Mouse (Mus musculus) thymus, adult 18-20 months (tissue): ENCODE results near the gene Fbxw5.

ENCODE experiments used
- DNase-seq, 2 experiments: peaks; one replicate each; pipeline ENCODE4 v3.0.0; 2022; ENCODE audit warnings: mixed read lengths in 2 of 2

Fbxw5 gene

DNA sequence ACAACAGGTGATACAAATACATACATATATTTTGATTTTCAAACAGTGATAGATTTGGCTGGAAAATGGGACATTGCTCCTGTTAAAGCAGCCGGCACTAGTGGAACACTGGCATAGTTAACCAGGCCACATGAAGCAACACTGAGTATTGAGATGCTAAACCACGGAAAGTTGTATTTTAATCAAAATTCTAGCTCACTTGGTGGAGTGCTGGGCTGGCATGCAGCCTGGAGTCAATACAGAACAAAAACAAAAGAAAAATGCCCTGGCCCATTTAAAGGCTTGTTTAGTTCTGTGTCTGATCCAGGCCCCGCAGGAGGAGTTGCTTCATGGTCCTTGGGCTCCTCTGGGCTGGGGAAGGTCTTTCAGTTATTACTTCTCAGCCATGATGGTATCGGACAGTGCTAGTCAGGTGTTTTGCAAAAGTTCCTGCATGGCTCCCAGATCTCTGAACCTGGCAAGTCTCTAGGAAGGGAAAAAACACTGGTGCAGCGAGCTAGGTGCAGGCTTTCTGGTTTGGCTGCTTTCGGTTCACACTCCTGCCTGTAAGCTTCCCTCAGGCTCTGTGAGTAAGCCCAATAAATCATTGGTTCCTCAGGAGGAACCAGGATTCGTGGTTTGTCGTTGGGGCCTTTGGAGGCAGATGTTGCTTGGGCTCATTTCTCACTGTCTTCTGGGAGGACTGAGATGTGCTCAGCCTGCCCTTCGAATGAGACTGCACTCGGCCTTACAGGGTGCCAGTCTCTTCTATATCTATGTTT lies 20.8 kb upstream of the Fbxw5 start:
- no peak for DNase-seq

DNA sequence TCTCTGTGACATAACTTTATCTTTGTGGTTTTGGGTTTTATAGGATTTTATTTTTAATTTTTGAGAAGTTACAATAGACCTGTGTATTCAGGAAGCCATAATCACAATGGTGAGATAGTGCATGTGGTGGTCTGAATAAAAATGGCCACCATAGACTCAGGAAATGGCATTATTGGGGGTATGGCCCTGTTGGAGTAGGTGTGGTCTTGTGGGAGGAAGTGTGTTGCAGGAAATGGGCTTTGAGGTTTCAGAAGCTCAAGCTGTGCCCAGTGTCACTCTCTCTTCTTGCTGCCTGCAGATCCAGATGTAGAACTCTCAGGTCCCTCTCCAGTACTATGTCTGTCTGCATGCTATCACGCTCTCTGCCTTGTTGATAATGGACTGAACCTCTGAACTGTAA lies 20.0 kb upstream of the Fbxw5 start:
- DNase-seq = no peak

- DNase-seq = no peak
Observed at GRCm38 (mm10) chr2:25482969-25483368, 17.6 kb upstream of the Fbxw5 start.

DNA sequence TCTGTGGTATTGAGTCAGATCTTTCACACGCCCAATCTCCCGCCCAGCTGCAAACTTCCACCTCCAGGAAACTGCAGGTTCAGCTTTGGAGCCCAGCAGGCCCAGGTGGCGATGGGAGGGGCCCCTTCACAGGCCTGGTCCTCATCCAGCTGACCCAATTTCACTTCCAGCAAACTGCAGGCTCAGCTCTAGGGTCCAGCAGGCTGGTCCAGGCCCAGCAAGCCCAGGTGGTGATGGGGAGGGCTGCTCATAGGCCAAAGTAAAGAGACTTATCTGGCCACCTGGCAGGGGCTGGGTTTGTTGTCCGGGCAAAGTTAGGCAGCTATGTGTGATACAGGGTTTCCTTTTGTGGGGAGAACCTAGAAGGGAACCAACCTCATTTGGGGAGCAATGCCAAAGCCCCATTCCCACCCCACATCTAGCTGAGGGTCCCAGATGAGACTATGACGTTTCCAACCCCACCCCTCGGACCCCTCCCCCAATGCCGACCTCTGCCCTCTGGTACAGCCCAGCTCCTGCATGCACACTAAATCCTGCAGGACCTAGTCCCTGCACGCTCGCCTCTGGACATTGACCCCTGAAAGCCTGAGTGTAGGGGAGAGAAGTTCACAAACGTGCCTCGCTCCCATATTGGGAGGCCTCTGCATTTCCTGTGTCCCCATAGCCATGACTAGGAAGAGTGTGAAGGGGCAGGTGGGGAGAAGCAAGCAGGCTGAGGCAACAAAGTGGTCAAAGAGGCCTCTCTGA lies 15.5 kb upstream of the Fbxw5 start:
- no peak for DNase-seq

DNA sequence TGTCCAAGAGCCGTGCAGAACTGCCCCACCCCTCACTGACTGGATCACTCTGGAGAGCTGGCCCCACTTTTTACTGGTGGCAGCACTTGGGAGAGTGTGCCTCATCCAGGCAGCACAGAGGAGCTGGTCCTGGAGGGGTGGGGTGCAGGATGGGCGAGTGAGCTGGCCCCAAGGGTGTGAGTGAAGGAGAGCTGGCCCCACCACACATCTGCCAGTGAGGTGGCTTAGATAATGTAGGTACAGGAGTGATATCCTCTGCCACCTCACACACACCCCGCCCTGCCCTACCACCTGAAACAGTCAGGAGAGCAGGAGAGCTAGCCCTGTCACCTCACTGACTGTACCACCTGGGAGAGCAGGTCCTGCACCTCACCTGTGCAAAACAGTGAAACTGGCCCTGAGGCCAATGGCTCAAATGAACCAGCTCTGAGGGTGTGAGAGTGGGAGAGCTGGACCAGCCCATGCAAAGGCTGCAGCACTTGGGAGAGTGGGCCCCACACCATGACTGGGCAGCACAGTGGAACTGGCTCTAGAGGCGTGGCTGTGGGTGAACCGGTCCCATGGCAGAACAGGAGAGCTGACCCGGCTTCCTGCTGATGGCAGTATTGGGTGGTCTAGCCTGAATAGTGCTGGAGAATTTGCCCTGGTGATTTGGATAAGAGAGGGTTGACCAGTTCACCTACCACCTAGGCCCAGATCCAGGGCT lies 12.4 kb upstream of the Fbxw5 start:
- no peak for DNase-seq

DNA sequence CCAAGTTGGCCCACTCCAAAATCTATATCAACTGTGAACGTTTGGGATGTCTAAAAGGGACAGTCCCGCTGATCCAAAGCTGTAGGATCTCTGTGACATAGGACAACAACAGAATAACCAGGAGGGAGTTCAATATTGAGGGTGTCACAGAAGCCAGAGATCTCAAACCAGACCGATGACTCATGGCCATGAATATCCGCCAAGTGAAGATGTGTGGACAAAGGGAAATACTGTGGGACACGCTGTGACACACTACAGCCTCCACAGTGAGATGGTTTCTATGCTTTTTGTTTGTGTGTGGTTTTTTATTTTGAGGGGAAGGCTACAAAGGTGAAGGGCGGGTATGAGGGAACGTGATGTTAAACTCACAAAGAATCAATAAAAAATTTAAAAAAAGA lies 11.9 kb upstream of the Fbxw5 start:
- no peak for DNase-seq

DNA sequence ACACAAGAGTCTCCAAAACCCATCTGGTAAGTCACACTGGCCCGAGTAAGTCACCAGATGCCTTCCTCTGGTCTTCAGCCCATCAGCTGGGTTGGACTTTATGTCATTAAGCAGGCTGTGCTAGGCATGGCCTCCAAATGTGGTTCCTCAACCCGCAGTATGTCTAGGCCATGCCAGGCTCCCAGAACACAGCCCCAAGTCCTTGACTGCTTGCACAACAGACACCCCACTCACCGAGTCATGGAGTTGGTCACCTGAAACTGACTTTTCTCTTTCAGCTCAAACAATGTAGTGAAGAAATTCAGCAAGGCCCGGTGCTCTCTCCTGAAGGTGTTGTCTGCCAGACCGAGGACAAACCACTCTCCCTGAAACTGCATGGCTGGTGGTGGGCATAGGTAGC lies 7.6 kb upstream of the Fbxw5 start:
- no peak for DNase-seq

DNA sequence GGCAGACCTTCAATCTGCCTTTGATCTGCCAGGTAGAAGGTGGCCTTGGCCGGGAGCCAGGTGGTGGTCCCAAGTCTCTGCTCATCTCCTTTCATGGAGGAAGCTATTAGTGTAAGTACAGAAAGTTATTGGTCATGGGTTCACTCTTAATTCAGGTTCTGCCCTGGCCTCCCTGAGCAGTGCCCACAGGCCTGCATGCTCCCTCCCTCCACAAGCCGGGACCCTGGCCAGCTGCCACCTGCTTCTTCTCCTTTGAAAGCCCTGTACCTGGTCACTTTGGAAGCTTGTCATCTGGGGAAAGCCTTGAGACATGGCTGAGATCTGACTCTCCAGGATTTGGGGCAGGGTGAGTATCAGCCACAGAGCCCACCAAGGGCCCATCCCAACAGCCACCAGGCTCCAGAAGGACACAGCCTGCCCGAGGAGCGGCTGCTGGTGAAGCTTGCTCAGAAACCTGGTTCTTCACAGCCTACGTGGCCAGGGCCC lies 7.0 kb upstream of the Fbxw5 start, which contains the start of gene Lcn12:
TSS of gene Lcn12 (minus strand) at position 436 of the 486 bp plus-strand sequence.
- no peak for DNase-seq

- DNase-seq = no peak
Observed at GRCm38 (mm10) chr2:25496462-25496861, 4.1 kb upstream of the Fbxw5 start.

DNA sequence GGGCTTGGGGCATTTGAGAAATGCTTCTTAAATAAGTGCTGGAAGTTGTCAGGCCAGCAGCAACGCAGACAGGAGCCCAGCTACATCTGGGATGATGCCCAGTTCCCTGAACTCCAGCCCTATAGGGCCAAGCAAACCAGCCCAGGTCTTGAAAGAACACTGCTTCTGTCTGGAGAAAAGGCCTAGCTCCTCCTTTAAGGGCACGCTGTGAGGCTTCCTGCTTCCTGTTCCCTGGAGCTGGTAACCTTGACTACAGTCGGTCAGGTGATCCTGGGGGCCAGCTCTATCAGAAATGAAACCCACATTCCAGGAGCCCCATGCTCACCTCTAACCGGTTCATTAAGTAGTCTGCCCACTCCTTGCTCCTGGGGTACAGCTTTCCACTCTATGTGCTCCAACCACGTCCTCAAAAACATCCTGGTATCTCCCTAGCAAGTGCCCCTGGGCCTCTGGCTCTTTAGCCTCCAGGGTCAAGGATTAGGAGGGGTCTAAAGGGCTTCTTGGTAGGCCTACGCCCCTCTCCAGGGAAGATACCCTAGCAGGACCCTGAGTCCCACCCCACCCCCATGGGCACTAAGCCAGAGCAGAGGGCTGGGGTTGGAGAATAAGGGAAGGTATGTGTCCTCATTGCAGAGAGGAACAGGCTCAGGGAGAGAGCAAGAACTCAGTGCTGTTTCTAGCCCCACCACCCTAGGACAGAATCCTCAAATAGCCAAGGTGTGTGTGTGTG lies 2.5 kb upstream of the Fbxw5 start:
- no peak for DNase-seq

GRCm38 (mm10) chr2:25498622-25499478 lies 1.7 kb upstream of the Fbxw5 start:
- DNase-seq = no peak

DNA sequence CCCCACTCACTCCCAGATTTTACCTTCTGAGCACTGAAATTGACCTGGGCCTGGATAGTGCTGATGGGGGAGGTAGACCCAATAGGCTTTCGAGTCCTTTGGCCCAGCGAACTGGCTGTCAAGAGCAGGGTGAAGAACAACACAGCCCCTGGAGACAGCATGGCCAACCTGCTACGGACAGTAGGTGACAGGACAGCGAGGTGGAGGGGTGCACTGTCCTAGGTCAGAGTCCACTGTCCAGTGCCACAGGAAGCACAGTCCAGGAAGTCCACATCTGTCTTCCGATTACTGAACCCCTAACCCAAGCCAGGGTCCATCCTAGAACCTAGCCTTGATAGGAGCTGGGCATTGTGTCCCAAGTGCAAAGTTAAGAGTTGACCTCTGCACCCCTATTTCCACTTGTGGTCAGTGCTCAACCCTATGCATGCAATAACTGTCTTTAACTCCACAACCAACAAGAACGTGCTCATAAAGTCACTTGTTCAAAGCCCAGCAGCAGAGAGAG lies 427 bp upstream of the Fbxw5 start:
- DNase-seq = no peak

DNA sequence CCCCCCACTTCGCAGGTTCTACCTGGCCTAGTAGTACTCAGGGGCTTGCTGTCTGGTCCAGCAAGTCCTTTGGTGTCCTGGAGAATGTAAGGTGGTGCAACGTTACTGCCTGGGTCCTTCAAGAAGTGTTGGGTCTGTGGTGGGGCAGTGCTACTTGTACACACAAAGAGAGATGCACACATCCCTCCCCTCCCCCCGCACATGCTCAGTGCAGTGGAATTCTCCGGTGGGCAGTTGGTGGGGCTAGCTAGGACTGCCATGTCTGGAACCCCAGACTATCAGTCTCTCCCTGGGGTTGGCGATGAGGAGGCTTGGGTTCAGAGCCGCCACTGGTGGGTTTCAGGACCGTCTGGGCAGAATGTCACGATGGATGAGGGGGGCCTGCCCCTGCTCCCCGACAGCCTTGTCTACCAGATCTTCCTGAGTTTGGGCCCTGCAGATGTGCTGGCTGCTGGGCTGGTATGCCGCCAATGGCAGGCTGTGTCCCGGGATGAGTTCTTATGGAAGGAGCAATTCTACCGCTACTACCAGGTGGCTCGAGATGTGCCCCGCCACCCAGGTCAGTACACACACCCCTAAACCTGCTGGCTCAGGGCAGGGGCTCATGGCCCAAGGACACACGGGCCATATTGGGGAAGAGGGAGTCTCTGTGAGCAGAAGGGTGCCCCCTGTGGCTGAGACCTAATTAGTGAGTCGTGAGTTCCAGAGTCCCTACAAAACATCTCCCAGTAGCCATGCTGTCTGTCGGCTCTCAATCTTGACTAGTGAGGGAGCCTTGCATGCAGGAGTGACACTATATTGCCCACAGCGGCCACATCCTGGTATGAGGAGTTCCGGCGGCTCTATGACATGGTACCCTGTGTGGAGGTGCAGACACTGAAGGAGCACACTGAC lies 1.3 kb downstream of the Fbxw5 start, which contains the start of gene C8g:
TSS of gene C8g (minus strand) at position 127 of the 894 bp plus-strand sequence.
- DNase-seq = no peak

DNA sequence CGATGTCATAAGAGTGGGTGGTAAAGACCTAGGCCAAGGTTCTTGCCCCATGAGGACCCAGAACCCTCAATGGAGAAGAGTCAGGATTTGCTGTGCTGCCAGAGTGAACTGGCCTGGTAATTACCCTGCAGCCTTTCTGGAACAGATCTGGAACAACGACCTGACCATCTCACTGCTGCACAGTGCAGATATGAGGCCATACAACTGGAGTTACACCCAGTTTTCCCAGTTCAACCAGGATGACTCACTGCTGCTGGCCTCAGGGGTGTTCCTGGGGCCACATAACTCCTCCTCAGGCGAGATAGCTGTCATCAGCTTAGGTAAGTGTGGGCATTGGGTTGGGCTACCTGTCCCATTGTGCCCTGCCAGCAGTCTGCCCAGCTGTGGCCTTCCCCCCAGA lies 2.2 kb downstream of the Fbxw5 start:
- DNase-seq = no peak

DNA sequence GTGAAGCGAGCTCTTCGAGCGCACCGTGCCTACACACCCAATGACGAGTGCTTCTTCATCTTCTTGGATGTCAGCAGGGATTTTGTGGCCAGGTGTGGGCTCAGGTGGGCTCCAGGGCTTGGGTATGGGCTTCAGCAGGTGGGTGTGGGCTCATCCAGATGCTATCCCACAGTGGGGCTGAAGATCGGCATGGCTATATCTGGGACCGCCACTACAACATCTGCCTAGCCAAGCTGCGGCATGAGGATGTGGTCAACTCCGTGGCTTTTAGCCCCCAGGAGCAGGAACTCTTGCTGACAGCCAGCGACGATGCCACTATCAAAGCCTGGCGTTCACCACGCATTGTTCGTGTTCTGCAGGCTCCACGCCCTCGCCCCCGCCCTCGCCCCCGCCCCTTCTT lies 4.0 kb downstream of the Fbxw5 start:
- DNase-seq = no peak

GRCm38 (mm10) chr2:25505000-25505399 lies 4.5 kb downstream of the Fbxw5 start:
- DNase-seq = no peak

- no peak for DNase-seq
Observed at GRCm38 (mm10) chr2:25505860-25506259, 5.3 kb downstream of the Fbxw5 start.

- DNase-seq = no peak
Observed at GRCm38 (mm10) chr2:25506964-25507363, 6.4 kb downstream of the Fbxw5 start.

DNA sequence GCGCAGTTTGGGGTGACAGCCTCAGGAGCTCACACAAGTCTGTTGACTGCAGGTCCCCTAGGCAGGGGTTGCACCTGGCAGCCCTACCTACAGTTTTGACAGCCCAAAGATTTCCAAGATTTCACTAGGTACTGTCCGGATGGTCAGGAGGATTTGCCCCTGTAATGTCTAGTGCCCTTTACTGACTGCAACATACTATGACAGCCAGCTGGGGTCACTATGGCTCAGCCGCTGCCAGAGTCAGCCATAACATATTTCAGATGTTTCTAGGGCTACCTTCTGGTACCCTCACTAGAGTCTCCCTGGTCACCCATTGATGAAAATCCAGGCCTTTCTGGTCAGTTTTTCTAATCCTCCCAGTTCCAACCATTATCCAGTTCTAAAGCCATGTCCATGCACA lies 9.4 kb downstream of the Fbxw5 start:
- no peak for DNase-seq

DNA sequence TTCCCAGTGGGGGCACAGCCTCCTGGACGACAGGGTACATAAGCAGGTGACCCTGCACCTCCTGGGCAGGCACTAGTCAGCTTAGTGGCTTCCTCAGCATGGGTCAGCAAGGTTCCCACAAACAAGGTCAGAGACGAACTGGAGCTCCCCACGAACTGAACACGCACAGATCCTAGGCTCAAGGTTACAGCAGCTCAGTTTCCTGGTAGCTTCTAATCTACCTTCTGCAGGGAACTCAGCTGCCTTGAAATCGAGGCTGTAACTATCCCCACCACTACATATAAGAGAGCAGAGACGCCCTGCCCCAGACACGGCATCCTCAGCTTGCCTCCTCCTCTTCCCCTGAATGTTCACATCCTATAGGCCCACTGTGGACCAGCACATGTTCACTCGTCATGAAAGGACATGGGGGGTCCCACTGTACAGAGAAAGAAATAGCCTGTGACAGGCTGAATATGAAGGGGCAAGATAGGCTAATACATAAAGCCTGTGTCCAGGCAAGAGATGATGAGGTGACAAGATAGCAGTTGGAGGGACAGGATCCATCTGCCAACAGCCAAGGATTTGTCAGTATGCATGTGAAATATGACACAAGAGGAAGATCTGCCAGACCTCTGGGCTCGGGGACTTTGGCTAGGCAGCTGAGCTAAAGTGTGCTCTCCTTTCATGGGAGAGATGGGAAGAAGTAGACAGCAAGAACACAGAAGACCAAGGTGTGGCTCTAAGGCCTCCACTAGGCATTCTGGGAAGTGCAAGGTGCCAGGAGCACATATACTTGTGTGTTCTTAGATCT lies 26.2 kb downstream of the Fbxw5 start:
- no peak for DNase-seq
